Mouse (Mus musculus) large intestine, adult 2 months (tissue): ENCODE results near the gene Armc7. TPM values are rescaled to one million over a fixed set of nuclear protein-coding genes. Genes with fewer than 3 reads are reported as not detected.

Experiments
- DNase-seq: peaks from one replicate; pipeline ENCODE4 v3.0.0-alpha.2; 2012; ENCODE audit warnings: low read depth, low spot score
- whole genome bisulfite sequencing: fragments of 180-500 bp; shearing (Covaris S2); methylation state at CpG from one replicate; pipeline ENCODE4 v1.1.7; 2018; 5-methylcytosine and 5-hydroxymethylcytosine counted together
- polyA plus RNA-seq: library from polyadenylated mRNA; depleted of rRNA; stranded (reverse); fragments of >200 nt; gene quantifications from 2 replicates; pipeline ENCODE4 v1.2.3, GENCODE M21; 2012; rRNA removed

The Armc7 gene
- 8.0 and 9.7 TPM in 2 replicates for polyA plus RNA-seq

DNA sequence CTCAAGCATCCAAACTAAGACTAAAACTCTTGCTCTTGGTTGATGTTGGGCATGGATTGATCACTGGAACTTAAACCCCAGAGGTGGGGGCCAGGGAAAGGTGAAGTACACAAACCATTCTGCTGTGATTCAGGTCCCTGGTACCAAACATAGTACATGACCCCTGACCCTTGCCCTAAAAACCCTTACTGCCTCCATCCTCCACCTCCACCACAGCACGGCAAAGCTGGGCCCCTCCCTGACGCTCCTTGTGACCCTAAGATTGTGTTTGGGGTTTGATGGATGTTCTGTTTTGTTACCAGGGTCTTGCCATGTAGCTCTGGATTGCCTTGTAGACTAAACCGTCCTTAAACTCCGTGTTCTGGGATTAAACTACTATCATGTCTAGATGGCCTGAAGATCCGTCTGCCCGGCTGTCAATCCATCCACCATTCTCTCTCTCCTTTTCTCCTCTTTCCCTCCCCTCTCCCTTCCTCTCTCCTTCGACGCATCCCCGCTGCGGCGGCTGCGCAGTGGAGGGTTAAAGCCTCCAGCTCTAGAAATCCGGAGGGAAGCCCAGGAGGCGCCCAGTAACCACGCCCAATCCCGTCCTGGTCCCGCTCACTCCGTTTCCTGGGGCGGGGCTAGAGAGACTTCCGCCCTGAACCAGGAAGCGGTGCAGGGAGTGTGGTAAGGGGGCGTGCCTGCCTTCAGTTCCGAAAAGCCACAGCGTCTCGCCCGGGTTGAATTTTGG is at the start of gene Armc7:
Armc7 (plus strand) TSS at position 643 of the 733 bp plus-strand sequence.
- WGBS, result 1% methylated on average over 26 of the region's 26 CpGs
- DNase-seq, result peak; percentile 94

DNA sequence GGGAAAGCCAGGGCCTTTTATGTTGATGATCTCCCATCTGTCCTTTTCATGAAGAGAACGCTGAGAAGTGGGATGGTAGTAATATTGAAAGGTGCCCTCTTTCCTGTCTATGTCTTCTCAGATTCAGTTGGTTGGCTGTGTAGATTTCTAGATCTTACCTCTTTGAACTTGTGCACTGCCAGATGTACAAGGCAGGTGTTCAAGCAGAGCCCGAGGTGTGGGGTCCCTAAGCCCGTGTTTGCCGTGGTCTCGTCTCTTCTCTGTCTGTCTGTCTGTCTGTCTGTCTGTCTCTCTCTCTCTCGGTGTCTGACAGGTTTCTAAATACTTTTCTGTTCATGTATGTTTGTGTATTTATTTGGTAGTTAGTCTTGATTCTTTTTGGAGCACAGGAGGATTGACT is 49.8 kb upstream of the Armc7 start:
- 89% methylated on average over 6 of the region's 6 CpGs for WGBS
- DNase-seq, result no peak

DNA sequence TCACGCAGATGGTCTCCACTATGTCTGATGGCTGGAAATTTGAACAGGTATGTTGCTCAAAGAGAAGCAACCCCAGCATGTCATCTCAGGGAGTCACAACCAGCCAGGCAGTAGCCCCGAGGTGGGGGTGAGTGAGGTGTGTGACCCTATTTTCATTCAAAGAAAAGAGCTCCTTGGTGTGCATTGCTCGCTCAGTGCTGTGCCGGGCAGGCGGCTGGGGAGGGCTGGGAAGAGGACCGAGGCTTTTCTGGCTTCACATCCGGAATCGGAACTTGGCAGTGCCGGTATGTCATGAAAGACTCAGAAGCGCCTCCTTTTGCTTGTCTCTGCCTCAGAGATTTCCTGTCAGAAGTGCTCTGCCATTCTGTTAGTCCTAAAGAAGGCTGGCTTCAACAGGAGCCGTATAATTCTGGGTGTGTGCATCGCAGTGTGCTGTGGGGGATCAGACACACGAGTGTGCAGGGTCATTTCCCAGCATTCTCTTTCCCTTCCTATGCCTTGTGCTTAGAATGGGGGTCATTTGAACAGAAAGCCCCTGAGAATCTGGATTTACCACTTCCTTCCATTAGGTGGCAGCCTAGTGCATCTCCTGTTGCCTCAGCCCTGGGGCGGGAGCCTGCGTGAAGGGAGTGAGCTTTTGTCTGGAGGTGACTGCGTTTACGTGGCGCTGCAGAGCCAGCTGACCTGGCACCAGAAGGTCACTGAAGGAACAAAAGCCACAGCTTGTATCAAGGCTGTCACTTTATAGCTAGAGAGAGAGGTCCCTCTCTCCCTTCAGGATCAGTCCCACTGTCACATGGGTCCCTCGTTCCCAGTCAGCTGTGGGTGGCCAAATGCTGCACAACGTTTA is 47.8 kb upstream of the Armc7 start:
- 40% methylated on average over 20 of the region's 20 CpGs for WGBS

DNA sequence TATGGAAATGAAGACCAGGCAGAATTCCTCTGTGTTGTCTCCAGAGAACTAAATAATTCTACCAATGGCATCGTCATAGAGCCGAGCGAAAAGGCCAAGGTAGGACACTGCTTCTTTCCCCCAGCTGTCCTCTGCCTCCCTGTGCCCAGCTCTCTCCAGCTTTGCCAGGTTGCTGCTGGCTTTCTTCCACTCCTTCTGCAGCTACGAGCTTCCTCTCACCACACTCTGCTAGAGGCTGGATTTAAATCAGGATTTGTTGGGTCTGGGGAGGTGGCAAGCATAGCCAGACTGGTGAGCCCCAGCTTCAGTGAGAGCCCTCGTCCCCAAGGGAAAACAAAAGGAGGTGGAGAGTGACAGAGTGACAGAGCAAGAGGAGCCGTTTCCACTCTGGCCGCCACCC is 46.2 kb upstream of the Armc7 start:
- DNase-seq, result no peak
- WGBS, result 86% methylated on average over 7 of the region's 7 CpGs

More for the DNA sequence above, 47.8 kb upstream of the Armc7 start:
- DNase-seq, result no peak

DNA sequence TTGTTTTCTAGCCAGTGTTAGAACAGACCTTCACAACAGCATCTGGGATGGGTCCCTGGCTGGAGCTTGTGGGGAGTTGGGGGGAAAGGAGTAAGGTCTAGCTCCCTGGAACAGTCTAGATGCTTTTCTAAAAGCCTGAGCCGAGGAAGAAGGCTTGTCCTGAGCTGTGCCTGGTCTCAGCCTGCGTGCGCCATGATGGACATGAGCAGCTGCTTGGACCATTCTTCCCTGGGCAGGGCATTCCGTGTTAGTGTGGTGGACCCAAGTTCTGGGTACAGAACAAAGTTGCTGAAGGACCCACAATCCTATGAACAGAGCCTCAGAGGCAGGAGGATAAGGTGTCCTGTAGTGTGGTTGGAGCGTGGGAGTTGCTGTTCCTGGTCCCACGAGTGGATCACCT is 44.9 kb upstream of the Armc7 start:
- no peak for DNase-seq
- 94% methylated on average over 6 of the region's 6 CpGs for WGBS

DNA sequence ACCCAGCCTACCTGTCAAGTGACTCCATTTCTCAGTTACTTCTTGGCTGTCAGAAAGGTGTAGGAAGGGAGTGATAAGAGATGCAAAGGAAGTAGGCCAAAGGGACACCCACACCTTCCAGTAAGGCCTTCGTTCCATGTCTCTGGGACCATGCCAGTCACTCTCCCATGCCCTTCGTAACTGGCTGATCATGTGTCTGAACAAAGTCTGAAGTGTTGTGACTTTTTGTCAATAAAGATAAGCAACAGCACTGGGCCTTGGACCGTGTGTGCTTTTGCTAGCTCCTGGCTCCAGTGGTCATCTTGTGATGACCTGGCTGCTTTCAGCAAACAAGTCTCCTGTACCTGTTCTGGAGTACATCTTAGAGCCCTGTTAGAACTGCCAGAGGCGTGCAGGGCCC is 42.7 kb upstream of the Armc7 start:
- DNase-seq, result no peak
- 27% methylated on average over 4 of the region's 4 CpGs for WGBS

DNA sequence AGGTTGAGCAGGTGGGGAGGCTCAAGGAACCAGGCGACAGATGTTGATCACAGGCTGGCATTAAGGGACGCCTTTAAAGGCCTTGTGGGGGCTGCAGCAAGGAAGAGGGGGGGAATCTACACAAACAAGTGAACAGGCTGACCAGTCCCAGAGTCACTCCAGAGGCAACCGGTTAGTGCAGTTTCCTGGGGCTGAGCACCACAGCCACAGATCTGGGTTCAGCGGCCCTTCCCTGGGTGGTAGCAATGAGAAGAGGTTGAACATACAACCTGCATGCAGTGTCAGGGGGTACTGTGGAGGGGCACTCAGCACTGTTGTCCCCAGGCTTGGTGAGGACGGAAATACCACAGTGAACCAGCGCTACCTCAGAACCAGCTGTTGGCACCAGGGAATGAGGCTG is 42.1 kb upstream of the Armc7 start:
- DNase-seq, result no peak
- 79% methylated on average over 6 of the region's 6 CpGs for WGBS

DNA sequence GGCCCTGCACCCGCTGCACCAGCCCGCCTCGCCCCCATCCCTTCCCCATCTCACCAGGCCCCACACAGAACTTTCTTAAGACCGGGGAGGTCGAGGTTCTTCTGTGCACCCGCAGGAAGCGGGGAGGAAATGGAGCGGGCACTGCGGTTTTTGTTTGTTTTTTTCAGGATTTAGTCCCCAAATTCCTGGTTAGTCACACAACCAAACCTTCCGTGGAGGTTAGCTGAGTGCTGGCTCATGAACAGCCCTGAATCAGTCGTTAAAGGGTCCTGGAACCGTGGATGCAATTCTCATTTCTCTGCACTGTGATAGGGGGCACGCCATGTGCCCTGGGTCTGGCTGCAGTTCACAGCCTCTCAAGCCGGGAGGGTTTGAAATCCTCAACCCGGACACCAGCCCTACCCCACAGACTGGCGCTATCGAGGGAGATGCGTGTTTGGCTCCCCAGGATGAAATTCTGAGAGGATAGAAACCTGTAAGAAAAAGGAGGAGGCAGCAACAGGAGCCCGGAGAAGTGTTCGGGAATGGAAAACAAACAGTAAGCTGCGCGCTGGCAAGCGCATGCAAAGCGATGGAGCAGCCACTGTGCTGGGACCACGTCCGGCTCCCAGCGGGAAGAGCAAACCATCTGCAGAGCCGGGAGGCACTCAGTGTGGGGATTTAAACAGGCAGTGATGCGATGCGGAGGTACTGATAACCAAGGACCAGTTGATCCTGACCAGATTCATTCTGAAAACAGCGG is 39.7 kb upstream of the Armc7 start:
- 30% methylated on average over 31 of the region's 31 CpGs for WGBS
- no peak for DNase-seq

DNA sequence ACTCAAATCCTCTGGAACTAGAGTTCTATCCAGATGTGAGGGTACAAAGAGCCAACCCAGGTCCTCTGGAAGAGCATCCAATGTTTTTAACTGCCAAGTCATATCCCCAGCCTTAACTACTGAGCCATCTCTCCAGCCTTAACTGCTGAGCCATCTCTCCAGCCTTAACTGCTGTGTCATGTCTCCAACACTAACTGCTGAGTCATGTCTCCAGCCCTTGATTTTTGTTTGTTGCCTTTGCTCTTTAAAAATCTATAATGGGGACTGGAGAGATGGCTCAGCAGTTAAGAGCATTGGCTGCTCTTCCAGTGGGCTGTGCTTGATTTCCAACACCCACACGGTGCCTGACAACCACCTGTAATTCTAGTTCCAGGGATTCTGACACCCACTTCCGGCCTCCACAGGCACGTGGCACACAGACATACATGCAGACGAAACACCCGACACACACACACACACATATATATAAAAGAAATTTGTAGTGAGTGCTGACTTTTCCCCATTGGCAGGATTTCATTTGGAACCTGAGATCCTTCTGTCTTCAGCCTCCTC is 37.8 kb upstream of the Armc7 start:
- 74% methylated on average over 5 of the region's 5 CpGs for WGBS
- no peak for DNase-seq

DNA sequence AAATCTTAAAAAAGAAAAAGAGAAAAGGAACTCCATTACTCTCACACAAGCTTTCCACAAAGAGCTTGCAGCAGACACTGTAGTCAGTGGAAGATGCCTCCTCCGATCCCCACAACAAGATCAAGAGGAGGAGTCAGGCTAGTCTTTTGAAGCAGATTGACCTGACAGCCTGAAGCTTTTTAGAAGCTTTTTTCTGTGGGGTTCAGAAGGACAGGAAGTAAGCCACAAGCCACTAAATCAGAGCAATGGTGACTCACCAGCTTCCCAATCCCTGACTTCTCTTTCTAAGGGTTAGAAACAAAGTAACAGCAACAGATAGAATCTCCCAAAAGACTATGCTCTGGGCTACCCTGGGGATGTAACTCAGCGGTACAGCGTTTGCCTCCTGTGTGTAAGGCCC is 36.1 kb upstream of the Armc7 start:
- no peak for DNase-seq
- WGBS, result 83% methylated on average over 3 of the region's 3 CpGs

DNA sequence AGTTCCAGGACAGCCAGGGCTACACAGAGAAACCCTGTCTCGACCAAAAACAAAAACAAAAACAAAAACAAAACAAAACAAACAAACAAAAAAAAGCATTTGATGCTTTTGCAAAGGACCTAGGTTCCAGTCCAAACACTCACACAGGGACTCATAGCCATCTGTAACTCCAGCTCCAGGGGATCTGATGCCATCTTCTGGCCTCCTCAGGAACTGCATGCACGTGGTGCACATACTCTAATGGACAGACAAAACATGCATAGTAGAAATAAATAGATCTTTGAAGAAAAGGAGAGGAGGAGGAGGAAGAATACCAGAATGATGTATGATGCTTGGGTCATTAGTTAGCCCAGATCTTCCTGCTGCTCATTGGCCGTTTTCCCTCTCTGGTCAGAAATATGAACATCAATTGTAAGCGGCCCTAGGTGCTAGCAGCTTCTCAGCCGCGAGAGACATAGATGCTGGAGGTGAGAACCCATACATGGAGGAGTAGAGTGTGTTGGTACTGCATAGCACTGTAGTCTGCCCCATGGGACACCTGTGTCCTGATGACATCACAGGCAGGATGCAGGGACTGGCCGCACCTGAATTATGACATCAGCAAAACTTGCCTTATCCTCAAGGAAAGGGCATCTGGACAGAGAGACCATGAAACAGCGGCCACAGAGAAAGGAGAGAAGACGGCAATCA is 35.4 kb upstream of the Armc7 start, which contains the start of gene Trim80:
Trim80 (plus strand) TSS at position 640 of the 690 bp plus-strand sequence.
- no peak for DNase-seq
- WGBS, result 93% methylated on average over 9 of the region's 9 CpGs

DNA sequence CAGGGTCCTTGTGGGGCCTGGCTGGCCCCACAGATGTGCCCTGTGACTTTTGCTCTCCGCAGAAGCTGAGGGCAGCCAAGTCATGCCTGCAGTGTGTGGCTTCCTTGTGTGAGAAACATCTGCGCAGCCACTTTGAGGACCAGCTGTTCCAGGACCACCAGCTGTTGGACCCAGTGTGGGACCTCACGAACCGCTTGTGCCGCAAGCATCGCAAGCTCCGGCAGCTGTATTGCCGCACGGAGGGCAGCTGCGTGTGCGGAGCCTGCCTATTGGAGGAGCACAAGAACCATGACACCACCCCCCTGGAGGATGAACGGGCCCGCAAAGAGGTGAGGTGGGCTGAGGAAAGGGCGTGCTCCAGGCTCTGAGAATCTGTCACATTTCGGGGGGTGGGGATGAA is 34.0 kb upstream of the Armc7 start:
- WGBS, result 76% methylated on average over 15 of the region's 15 CpGs
- DNase-seq, result no peak

DNA sequence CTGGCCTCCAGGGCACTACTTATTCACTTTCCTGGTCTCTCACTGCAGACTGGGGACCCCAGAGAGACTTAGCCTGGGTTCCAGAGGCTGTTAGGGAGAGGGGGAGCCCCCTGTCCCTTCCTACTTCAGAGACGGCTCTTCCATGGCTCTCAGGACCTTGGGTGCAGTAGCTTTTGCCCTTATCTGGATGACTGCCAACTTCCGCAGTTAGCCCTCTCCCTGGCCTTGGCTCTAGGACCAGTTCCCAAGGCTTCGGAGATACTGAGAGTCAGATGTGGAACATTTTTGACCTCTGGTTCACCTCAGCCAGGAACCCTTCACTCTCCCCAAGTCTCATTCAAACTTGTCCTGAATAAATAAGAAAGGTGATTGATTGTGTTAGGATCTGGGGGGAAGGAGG is 28.6 kb upstream of the Armc7 start:
- no peak for DNase-seq
- 21% methylated on average over 3 of the region's 3 CpGs for WGBS

DNA sequence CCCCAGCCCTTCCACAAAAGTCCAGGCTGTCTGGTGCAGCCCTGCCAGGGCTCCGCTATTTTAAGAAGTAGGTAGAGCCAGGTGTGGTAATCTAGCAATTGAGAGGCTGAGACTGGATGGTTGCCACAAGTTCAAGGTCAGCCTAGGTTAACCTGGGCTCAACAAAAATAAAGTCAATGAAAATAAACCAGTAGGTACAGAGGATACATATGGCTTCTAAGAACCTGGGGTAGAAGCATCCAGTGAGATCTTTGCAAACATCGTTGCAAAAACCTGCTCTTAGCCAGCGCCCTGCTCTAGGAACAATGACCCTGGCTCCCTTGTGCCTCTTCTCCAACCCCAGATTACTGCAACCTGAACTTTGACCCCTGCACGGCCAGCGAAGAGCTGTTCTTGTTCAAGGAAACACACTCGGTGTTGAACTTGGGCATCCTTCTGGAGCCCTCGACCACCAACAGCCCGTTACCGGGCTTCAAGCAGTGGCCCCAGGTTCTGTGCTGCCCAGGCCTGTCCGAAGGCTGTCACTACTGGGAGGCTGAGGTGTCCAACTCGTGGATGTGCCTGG is 28.1 kb upstream of the Armc7 start:
- 53% methylated on average over 11 of the region's 11 CpGs for WGBS
- DNase-seq, result no peak

DNA sequence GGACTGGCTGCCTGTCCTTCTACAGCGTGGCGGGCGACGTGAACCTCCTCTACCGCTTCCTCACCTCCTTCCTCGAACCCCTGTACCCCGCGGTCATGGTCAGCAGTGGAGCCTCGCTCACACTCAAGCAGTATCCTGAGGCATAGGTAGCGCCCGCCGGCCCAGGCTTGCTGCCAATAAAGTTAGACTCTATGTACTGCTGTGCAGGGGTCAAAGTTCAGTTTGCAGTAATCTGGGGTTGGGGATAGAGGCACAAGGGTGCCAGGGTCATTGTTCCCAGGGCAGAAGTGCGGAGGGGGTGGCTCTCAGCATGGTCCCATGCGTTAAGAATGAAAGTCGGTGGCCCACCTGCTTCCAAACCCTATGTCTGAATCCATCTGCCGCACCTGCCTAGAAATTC is 27.4 kb upstream of the Armc7 start:
- no peak for DNase-seq

DNA sequence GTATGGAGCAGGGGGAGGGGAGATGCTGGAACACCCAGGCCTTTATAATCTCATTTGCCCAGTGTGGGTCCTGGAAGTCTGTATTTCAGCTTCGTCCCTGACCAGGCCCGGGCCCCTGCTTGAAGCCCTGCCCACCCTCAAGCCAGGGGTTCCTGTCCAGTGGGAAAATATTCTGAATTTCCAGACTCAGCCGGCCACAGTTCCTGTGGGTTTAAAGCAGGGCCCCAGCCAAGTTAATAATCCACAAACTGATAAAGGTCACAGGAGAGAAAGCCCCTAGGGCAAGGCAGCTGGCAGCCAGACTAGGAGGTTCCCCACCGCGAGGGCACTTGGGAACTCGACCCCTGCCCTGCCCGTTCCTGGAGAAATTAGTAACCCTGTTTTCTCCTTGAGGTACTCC is 26.5 kb upstream of the Armc7 start:
- no peak for DNase-seq
- 38% methylated on average over 7 of the region's 7 CpGs for WGBS

More for the DNA sequence above, 27.4 kb upstream of the Armc7 start:
- 44% methylated on average over 16 of the region's 16 CpGs for WGBS

DNA sequence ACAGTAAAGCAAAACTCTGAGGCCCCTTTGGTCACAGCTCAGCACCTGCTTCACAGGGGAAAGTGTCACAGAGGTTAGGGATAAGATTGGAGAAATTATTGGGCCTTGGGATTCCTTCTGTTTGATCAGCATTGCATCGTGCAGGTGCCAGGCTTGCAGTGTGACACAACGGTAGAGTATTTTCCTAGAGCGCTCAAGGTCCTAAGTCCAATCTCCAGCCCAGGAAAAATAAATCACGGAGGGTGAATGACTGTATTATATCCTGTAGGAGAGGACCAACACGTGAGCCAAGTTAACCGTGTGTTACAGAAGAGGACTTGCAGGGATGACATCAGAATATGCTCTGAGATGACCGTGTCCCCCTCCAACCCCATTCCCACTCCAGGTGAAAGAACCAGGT is 25.3 kb upstream of the Armc7 start:
- peak; percentile 84 for DNase-seq
- 45% methylated on average over 7 of the region's 7 CpGs for WGBS

DNA sequence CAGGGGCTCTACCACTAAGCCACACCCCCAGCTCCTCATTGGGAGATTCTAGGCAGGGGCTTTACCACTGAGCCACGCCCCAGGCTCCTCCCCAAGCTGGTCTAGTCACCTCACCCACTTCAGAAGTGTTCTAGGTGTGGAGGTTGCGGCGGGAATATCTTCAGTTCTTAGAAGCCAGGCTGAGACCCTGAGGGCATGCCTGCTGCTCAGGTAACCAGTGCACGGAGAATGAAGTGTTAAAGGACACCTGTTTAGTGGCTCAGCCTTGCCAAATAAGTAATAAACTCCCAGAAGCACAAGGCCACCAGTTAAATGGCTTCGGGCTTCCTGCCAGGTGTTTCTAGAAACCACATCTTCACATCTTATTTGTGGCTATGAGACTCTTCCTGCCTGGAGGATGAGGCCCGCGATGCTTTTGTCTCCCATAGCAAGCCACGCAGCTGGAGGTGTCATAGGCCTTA is 23.7 kb upstream of the Armc7 start:
- WGBS, result 21% methylated on average over 8 of the region's 8 CpGs

DNA sequence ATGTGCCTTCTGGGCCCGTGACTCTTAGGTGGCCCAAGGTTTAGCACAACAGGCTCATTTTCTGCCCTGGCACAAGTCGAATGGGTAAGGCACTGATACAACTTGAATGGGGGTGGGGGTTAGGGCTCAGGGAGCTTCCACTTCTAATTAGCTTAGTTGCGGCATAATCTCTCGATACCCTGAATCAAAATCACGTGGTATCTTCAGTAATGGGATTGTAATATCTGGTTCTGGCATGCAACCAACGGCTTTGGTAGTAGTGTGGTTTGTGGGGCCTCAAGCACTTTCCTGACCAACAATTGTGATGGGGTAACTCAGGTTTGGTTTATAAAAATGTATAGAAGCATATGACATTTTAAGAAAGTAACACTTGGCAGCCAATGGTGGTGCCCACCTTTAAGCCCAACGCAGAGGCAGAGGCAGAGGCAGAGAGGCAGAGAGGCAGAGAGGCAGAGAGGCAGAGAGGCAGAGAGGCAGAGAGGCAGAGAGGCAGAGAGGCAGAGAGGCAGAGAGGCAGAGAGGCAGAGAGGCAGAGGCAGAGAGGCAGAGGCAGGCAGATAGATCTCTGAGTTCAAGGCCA is 23.1 kb upstream of the Armc7 start:
- 40% methylated on average over 7 of the region's 7 CpGs for WGBS
- no peak for DNase-seq

More for the DNA sequence above, 23.7 kb upstream of the Armc7 start:
- DNase-seq, result no peak
